ENCODE assay signal across 24 mouse cellular contexts in the genomic region with DNA sequence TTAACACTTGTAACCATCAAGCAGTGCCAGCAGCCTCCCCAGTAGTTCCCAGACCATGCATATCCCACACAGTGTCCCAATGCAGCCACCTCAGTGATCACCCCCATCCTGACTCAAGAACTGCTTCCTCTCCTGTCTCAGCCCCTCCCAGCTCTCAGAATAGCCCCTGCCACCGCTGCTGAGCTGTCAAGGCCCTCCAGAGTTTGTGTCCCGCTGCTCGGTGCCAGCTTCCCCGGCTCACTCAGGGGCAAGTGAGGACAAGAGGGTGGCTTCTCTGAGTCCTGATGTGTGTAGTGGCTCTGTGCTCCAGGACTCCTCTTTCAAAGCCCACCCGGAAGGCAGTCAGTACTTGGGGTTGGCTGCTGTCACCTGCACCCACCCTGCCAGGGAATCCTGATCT. TPM values are rescaled to one million over a fixed set of nuclear protein-coding genes. Genes with fewer than 3 reads are reported as not detected.
A peak's percentile ranks its signal among the peaks of the same experiment; 100 is the strongest.
DNase-seq lines count a peak whose midpoint lies in the region; ATAC-seq and TF ChIP-seq lines count a peak whose summit lies in the region.
"Had no signal": no experiment of that assay in that cellular context is flagged by ENCODE, and none has a peak within 500 bp of the region (broad histone marks: within the 10 kb centered on the region; RNA-seq: fewer than 3 reads in every experiment).

No protein-coding gene starts in this region.

- H3K27me3 ChIP-seq in heart, embryonic 10.5 days (ENCODE audit: insufficient read depth, poor library complexity, severe bottlenecking), result peaks cover 65% of the 10 kb centered on the region
- H3K27me3 ChIP-seq: forebrain, embryonic 15.5 days had no signal

- H3K36me3 ChIP-seq in heart, embryonic 10.5 days, result no peaks in the 10 kb centered on the region
- H3K36me3 ChIP-seq: forebrain, embryonic 15.5 days; hindbrain, embryonic 10.5 days; intestine, embryonic 15.5 days; limb, embryonic 10.5 days; liver, embryonic 15.5 days; midbrain, embryonic 13.5 days had no signal

- TF ChIP-seq CTCF in gastrocnemius, adult 2 months (IDR thresholded peaks at IDR 0.05), result no peak

- H3K9me3 ChIP-seq in heart, embryonic 10.5 days, result no peaks in the 10 kb centered on the region
- H3K9me3 ChIP-seq: forebrain, embryonic 15.5 days; hindbrain, embryonic 10.5 days; intestine, embryonic 15.5 days; limb, embryonic 10.5 days; liver, embryonic 15.5 days; megakaryocyte, embryonic 14.5 days; midbrain, embryonic 13.5 days had no signal

- intact Hi-C loops in gastrocnemius, adult 2 months (cut with DNase I), result no loop called here

- 34% methylated on average over 5 of the region's 5 CpGs for WGBS in heart, embryonic 10.5 days

- ATAC-seq in granulocyte monocyte progenitor cell, adult 5-6 weeks (replicated peaks; ENCODE audit: poor library complexity, severe bottlenecking), result peak; percentile 19; the same call in 1 of the 2 replicates
- ATAC-seq: CD4-positive, CD25-positive, alpha-beta regulatory T cell, adult 4 months; forebrain, embryonic 15.5 days; hindbrain, embryonic 16.5 days; intestine, embryonic 15.5 days; midbrain, embryonic 13.5 days had no signal

- H3K4me3 ChIP-seq in gastrocnemius, adult 2 months, result peak overlapping the region; percentile 92
- no peak overlapping the region for H3K4me3 ChIP-seq in heart, embryonic 10.5 days
- H3K4me3 ChIP-seq: forebrain, embryonic 15.5 days; hindbrain, embryonic 10.5 days; intestine, embryonic 15.5 days; limb, embryonic 10.5 days; liver, embryonic 15.5 days; megakaryocyte, embryonic 14.5 days; midbrain, embryonic 13.5 days had no signal

- peak overlapping the region; percentile 91 for H3K27ac ChIP-seq in gastrocnemius, adult 2 months
- no peak overlapping the region for H3K27ac ChIP-seq in heart, embryonic 10.5 days
- H3K27ac ChIP-seq: forebrain, embryonic 15.5 days; hindbrain, embryonic 10.5 days; intestine, embryonic 15.5 days; limb, embryonic 10.5 days; liver, embryonic 15.5 days; midbrain, embryonic 13.5 days had no signal

- peak; percentile 86 for DNase-seq in gastrocnemius, adult 2 months
- DNase-seq in gastrocnemius, postnatal 10 days, result no peak
- DNase-seq in heart, adult 8-10 months (ENCODE audit: low spot score), result peak; percentile 47
- DNase-seq in heart, embryonic 10.5 days (ENCODE audit: low spot score), result no peak
- peak; percentile 61 for DNase-seq in heart, postnatal 4 days
- DNase-seq in urinary bladder, postnatal 4 days (ENCODE audit: low spot score in 2 of 2), result no peak
- DNase-seq: cerebellum, adult 9-10 months; kidney, adult 8-10 months; kidney, postnatal 14 days; liver; retina, postnatal 1 day; thymus, adult 18-20 months; thymus, postnatal 4 days had no signal

- peaks cover 34% of the 10 kb centered on the region for H3K4me1 ChIP-seq in heart, embryonic 10.5 days

RNA-seq across cellular contexts. Expression of gene Foxo6, which starts 3.3 kb away (rescaled TPM):
- 10 to 100 TPM in 1 of 2 experiments, 1 to 10 TPM in 1; 4.3 to 10.0 TPM for total RNA-seq in gastrocnemius, adult 2 months (2021)
- total RNA-seq in gastrocnemius, postnatal 10 days (2021), result 10 to 100 TPM; 11.9 to 12.5 TPM
- total RNA-seq in heart, adult 8-10 months (2022), result 1 to 10 TPM; 2.3 to 6.3 (median 3.3) TPM
- 0.07 and 0.20 TPM in 2 replicates for polyA plus RNA-seq in heart, embryonic 10.5 days (2016; fragmentation: Nextera tagmentation; extraction: Ambion mirVana)
- total RNA-seq in granulocyte monocyte progenitor cell, adult 5-6 weeks (2014; fragmentation: Nextera tagmentation), result not detected in 2 replicates
- total RNA-seq in granulocyte monocyte progenitor cell, adult 5-6 weeks (2017), result not detected in 2 replicates
- total RNA-seq in heart, postnatal 4 days (2021), result 1 to 10 TPM; 6.1 to 8.3 TPM
- total RNA-seq: monocyte, adult 5-6 weeks had no signal
- polyA plus RNA-seq: CD4-positive, CD25-positive, alpha-beta regulatory T cell, adult 4 months; limb, embryonic 10.5 days; liver, embryonic 15.5 days had no signal

Comparison
In these comparisons a context has a peak if more than half of its experiments do, and no peak if none do; other contexts are left out.
1. DNase-seq: peak in gastrocnemius, adult 2 months (single experiment), heart, adult 8-10 months (single experiment) and heart, postnatal 4 days (single experiment); none in gastrocnemius, postnatal 10 days (single experiment), heart, embryonic 10.5 days (single experiment) and urinary bladder, postnatal 4 days (0 of 2).